Mouse (Mus musculus): ENCODE measurements around the gene Mllt10.

DNA sequence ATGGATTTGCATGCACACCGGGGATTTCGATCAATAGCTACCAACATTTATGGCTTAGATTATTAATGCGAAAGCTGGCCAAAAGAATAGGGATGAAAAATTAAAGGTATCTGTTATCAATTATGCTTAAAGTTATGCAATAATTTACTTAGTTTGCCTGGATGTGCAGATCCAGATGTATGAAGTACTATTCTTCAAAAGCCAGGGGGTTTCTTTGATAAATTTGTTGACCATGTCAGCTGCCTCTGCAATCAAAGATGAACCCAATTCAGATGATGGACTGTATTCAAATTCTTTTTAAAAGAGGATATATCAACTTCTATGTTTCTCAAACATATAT lies 3.2 kb upstream of the Mllt10 start:
- TF ChIP-seq EP300 (IDR thresholded peaks at IDR 0.05; ENCODE audit: low read depth) = no peak
- no peak for TF ChIP-seq CTCF (IDR thresholded peaks at IDR 0.05; ENCODE audit: low read depth)

Data from liver, embryonic 14.5 days (tissue).